Mouse (Mus musculus) kidney, postnatal 0 days (tissue): ENCODE measurements around the gene Cenpm. TPM values are rescaled to one million over a fixed set of nuclear protein-coding genes. Genes with fewer than 3 reads are reported as not detected.

ENCODE experiments used
- ATAC-seq: fragments of 200-750 bp; cut with Nextera tagmentation; replicated peaks from 2 replicates; pipeline ENCODE4 v1.8.0; 2017; ENCODE audit warnings: low read depth, moderate number of reproducible peaks, moderate TSS enrichment, moderate library complexity; ENCODE audit not compliant: low FRiP score
- DNase-seq: peaks from one replicate; pipeline ENCODE4 v3.0.0-alpha.2; 2016; ENCODE audit warnings: low spot score
- H3K27ac ChIP-seq: fragments of 300-500 bp; sonication (generic); 2 replicates; pipeline ENCODE4 v1.5.1; 2014; ENCODE audit warnings: mild to moderate bottlenecking
- H3K27me3 ChIP-seq: fragments of 300-500 bp; sonication (generic); 2 replicates; pipeline ENCODE4 v1.6.1; 2014; ENCODE audit warnings: low read length, mixed read lengths; ENCODE audit not compliant: insufficient read depth
- H3K36me3 ChIP-seq: fragments of 300-500 bp; sonication (generic); 2 replicates; pipeline ENCODE4 v1.6.1; 2014; ENCODE audit warnings: low read length, mixed read lengths; ENCODE audit not compliant: insufficient read depth
- H3K4me1 ChIP-seq: fragments of 300-500 bp; sonication (generic); replicated peaks from 2 replicates; pipeline ENCODE4 v1.6.1; 2014; ENCODE audit warnings: antibody characterized with exemption, low read length, mixed read lengths; ENCODE audit not compliant: insufficient read depth
- H3K4me2 ChIP-seq: fragments of 300-500 bp; sonication (generic); 2 replicates; pipeline ENCODE4 v1.6.1; 2014; ENCODE audit warnings: mild to moderate bottlenecking, low read length, moderate library complexity, mixed read lengths
- H3K4me3 ChIP-seq: fragments of 300-500 bp; sonication (generic); replicated peaks from 2 replicates; pipeline ENCODE4 v1.5.1; 2014; ENCODE audit warnings: low read depth, low read length
- H3K9ac ChIP-seq: fragments of 300-500 bp; sonication (generic); 2 replicates; pipeline ENCODE4 v1.6.1; 2014; ENCODE audit warnings: low read depth, low read length
- H3K9me3 ChIP-seq: fragments of 300-500 bp; sonication (generic); replicated peaks from 2 replicates; pipeline ENCODE4 v1.6.1; 2016; ENCODE audit warnings: low read length, inconsistent platforms, mixed read lengths
- CTCF ChIP-seq: IDR thresholded peaks from 2 replicates; pipeline ENCODE4 v1.5.1; 2016; ENCODE audit warnings: antibody characterized with exemption, low read depth, mild to moderate bottlenecking, moderate library complexity
- WGBS: fragments of 180-500 bp; shearing (Covaris S2); extraction: QIAGEN DNeasy Blood & Tissue Kit; methylation state at CpG from one replicate; pipeline ENCODE4 v1.1.7; 2014; 5-methylcytosine and 5-hydroxymethylcytosine counted together
- polyA plus RNA-seq: library from polyadenylated mRNA; unstranded; fragments of >200 nt; fragmentation: Nextera tagmentation; extraction: Ambion mirVana; gene quantifications from 2 replicates; pipeline ENCODE4 v1.2.1, GENCODE M21; 2015

Cenpm gene
- polyA plus RNA-seq, 1 experiment from 2014 or later, result 46.4 TPM

DNA sequence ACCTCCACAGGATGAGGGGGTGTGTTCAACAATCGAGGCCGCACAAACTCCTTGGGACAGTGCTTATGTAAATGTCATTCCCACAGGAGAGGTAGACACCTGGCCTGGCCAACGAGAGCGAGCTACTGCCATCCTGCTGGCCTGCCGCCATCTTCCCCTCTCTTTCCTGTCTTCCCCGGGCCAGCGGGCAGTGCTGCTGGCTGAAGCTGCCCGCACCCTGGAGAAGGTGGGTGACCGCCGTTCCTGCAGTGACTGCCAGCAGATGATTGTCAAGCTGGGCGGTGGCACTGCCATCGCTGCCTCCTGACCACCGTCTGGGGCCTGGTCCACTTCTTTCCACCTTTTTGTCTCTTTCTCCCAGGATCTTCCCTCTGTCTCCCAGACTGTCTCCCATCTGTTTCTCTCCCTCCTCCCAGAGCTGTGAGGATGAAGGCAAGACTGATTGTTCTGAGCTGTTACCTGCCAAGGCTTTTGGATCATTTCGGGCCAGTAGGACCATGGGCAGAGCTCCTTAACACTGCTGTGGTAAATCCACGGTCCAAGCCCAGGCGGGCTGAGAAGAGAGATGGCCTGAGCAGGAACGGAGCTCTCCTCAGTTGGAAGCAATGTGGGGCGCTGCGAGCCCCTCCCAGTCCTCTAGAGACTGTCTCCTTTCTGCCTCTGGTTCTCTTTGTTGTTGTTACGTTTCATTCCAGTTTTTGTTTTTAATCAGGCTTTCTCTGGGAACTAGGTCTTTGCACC, 40.8 kb downstream of the Cenpm start:
- Histone ChIP-seq H3K36me3 (peaks cover 43% of the 10 kb centered on the region), H3K4me1 (no peaks in the 10 kb centered on the region)
- ATAC-seq, result no peak

GRCm38 (mm10) chr15:82203090-82203489, 41.5 kb downstream of the Cenpm start:
- DNase-seq (no peak), ATAC-seq (no peak)
- H3K9ac ChIP-seq, result no peak overlapping the region
- H3K27me3 ChIP-seq, result peaks cover 16% of the 10 kb centered on the region
- 95% methylated on average over 10 of the region's 10 CpGs for WGBS
- H3K4me2 ChIP-seq, result no peak overlapping the region
- TF ChIP-seq CTCF, result no peak
- peaks cover 43% of the 10 kb centered on the region for H3K36me3 ChIP-seq
- H3K27ac ChIP-seq, result no peak overlapping the region
- no peaks in the 10 kb centered on the region for H3K9me3 ChIP-seq
- H3K4me1 ChIP-seq, result no peaks in the 10 kb centered on the region
- H3K4me3 ChIP-seq, result no peak overlapping the region

More for the DNA sequence above, 40.8 kb downstream of the Cenpm start:
- no peak for DNase-seq
- WGBS, result 86% methylated on average over 20 of the region's 20 CpGs
- Histone ChIP-seq H3K4me3 (no peak overlapping the region), H3K27me3 (peaks cover 16% of the 10 kb centered on the region), H3K27ac (no peak overlapping the region), H3K4me2 (no peak overlapping the region), H3K9ac (no peak overlapping the region), H3K9me3 (no peaks in the 10 kb centered on the region)
- TF ChIP-seq CTCF, result no peak

DNA sequence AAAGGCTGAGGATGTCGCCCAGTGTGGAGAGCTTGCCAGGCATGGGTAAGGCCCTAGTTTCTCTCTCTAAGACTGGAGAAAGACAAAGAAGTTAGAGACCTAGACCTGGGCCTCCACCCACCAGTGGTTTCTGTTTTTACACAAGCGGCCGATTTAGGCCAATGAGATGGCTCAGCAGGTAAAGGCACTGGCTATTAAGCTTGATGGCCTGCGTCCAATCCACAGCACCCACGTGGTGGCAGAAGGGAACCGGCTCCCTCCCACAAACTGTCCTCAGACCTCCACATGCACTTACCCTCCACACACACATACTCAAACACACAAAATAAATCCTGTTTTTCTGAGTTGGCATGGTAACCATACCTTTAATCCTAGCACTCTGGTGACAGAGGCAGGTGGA, 42.5 kb downstream of the Cenpm start:
- H3K27ac ChIP-seq, result no peak overlapping the region
- 75% methylated on average over 6 of the region's 6 CpGs for WGBS
- H3K4me3 ChIP-seq, result no peak overlapping the region
- DNase-seq (no peak), ATAC-seq (no peak)
- TF ChIP-seq CTCF, result no peak
- H3K9me3 ChIP-seq, result no peaks in the 10 kb centered on the region
- H3K36me3 ChIP-seq, result peaks cover 51% of the 10 kb centered on the region
- peaks cover 9% of the 10 kb centered on the region for H3K27me3 ChIP-seq
- no peak overlapping the region for H3K9ac ChIP-seq
- no peak overlapping the region for H3K4me2 ChIP-seq
- no peaks in the 10 kb centered on the region for H3K4me1 ChIP-seq

DNA sequence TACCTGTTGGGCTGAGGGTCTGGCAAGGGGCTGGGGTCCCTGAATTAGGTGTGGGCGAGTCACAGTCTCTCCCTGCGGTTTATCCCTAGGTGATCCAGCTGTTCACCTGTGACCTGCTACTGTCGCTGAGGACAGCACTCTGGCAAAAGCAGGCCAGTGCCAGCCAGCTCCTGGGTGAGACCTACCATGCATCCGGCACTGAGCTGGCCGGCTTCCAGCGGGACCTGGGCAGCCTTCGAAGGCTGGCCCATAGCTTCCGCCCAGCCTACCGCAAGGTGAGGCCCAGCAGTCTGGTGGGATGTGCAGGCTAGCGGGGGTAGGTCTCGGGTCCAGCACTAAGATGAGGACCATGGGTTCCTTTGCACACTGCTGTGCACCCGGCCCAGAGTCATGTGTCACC, 45.0 kb downstream of the Cenpm start:
- Histone ChIP-seq H3K4me3 (no peak overlapping the region), H3K9me3 (no peaks in the 10 kb centered on the region), H3K27ac (no peak overlapping the region), H3K36me3 (peaks cover 68% of the 10 kb centered on the region), H3K9ac (no peak overlapping the region), H3K27me3 (no peaks in the 10 kb centered on the region), H3K4me1 (no peaks in the 10 kb centered on the region), H3K4me2 (no peak overlapping the region)
- DNase-seq (no peak), ATAC-seq (no peak; the same call in 1 of the 2 replicates)
- 84% methylated on average over 12 of the region's 12 CpGs for whole genome bisulfite sequencing
- TF ChIP-seq CTCF, result no peak

GRCm38 (mm10) chr15:82198342-82198741, 46.2 kb downstream of the Cenpm start:
- no peak overlapping the region for H3K27ac ChIP-seq
- no peaks in the 10 kb centered on the region for H3K27me3 ChIP-seq
- no peak for TF ChIP-seq CTCF
- DNase-seq (no peak), ATAC-seq (no peak)
- H3K36me3 ChIP-seq, result peaks cover 67% of the 10 kb centered on the region
- no peaks in the 10 kb centered on the region for H3K4me1 ChIP-seq
- H3K4me3 ChIP-seq, result no peak overlapping the region
- WGBS, result 86% methylated on average over 7 of the region's 7 CpGs
- no peak overlapping the region for H3K4me2 ChIP-seq
- no peak overlapping the region for H3K9ac ChIP-seq
- H3K9me3 ChIP-seq, result no peaks in the 10 kb centered on the region

DNA sequence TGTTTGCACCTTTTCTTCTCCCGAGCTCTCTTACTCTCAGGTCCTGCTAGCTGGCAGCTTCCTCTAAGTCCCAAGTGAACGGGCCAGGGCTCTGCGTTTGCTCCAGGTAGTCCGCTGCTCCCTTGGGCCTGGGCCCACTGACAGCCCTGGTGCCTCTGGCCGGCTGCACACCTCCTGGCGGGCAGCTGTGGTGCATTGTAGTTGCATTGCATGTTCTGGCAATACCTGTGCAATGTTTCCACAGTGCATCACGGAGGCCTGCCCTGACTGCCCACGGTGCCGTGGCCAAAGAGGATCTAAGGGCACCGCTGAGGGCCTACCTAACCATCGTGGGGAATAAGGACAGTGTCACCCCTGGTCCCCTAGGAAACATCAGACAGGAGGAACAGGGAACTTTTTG, 46.6 kb downstream of the Cenpm start:
- no peak overlapping the region for H3K4me2 ChIP-seq
- ATAC-seq, result no peak
- no peak overlapping the region for H3K9ac ChIP-seq
- H3K27me3 ChIP-seq, result no peaks in the 10 kb centered on the region
- no peaks in the 10 kb centered on the region for H3K4me1 ChIP-seq
- H3K36me3 ChIP-seq, result peaks cover 67% of the 10 kb centered on the region
- H3K9me3 ChIP-seq, result no peaks in the 10 kb centered on the region
- 86% methylated on average over 11 of the region's 11 CpGs for WGBS
- no peak for DNase-seq
- TF ChIP-seq CTCF, result no peak
- no peak overlapping the region for H3K27ac ChIP-seq
- no peak overlapping the region for H3K4me3 ChIP-seq
